Mouse (Mus musculus) left cerebral cortex, adult 2 months (tissue): ENCODE results near the gene Sacm1l. TPM values are rescaled to one million over a fixed set of nuclear protein-coding genes. Genes with fewer than 3 reads are reported as not detected.

Experiments used
- DNase-seq, 2 experiments: peaks; one replicate each; pipeline ENCODE4 v3.0.0; 2021 to 2022; ENCODE audit warnings: low spot score in 2 of 2, mixed read lengths in 1 of 2; ENCODE audit errors: extremely low spot score in 1 of 2
- H3K27ac ChIP-seq: fragments of 200-600 bp; 2 replicates; pipeline ENCODE4 v1.8.1; 2022
- H3K4me3 ChIP-seq: fragments of 200-600 bp; 2 replicates; pipeline ENCODE4 v1.8.1; 2022
- CTCF ChIP-seq: fragments of 200-600 bp; IDR thresholded peaks from 2 replicates; pipeline ENCODE4 v1.8.1; 2022; ENCODE audit warnings: antibody characterized with exemption, mild to moderate bottlenecking, moderate library complexity
- intact Hi-C: fragments of 180-260 bp; cut with DNase I; formaldehyde crosslinking; loops from one replicate; pipeline ENCODE4 v1.15.1; 2025
- total RNA-seq, 2 experiments: library from RNA; stranded (reverse); gene quantifications; 2 replicates each; pipeline ENCODE4 v1.2.3; 2021

Gene Sacm1l
- total RNA-seq, 2 experiments from 2014 or later: 62.2 to 62.3 TPM

DNA sequence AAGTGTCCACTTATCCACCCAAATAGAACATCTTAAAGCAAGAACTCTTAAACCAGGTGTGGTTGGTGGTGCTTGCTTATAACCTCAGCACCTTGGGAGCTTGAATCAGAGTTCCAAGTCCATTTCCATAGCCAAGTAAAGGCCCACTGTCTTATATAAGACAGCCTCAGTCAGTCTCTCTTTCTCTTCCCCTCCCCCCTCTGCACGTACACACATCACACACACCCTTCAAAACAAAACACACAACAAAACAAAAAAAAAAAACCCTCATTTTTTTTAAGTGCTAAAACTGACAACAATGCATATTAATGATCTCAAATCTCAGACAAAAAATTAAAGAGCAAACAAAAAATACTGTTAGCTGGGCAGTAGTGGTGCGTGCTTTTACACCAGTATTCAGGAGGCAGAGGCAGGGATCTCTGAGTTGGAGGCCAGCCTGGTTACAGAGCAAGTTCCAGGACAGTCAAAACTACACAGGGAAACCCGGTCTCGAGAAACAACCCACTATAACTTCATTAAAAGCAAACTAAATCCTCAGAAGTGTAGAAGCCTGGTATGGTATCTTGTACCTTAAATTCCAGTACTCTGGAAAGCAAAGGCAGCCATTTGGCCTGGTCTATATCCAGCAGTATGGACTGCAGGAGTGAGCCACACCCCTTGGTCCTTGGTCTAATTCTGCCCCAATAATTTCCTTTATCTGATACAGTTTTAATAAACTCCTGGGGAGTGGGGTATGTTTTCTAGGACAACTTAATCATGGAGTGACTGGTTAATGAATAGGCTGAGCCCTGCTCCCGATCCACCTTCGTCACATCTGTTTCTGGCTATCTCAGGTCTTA, 1.3 kb upstream of the Sacm1l start:
- TF ChIP-seq CTCF: no peak
- Histone ChIP-seq H3K27ac (peak overlapping the region; percentile 89), H3K4me3 (peak overlapping the region; percentile 85)
- no peak for DNase-seq
- intact Hi-C loops: loop anchor here (2.0 kb wide), 1 partner anchor 268 kb away; the partner anchor contains the start of gene Tmem158

- TF ChIP-seq CTCF: no peak
- Histone ChIP-seq H3K27ac (peak overlapping the region; percentile 89), H3K4me3 (peak overlapping the region; percentile 85)
- intact Hi-C loops: loop anchor here (2.0 kb wide), 1 partner anchor 268 kb away; the partner anchor contains the start of gene Tmem158
- peak; percentile 51 to 60 for DNase-seq
These were observed 648 bp upstream of the Sacm1l start for GRCm38 (mm10) chr9:123528926-123529295.

GRCm38 (mm10) chr9:123530158-123530475, 558 bp downstream of the Sacm1l start:
- H3K4me3 ChIP-seq: peak overlapping the region; percentile 85
- no peak for TF ChIP-seq CTCF
- no peak for DNase-seq
- intact Hi-C loops: no loop called here
- H3K27ac ChIP-seq: peak overlapping the region; percentile 87

DNA sequence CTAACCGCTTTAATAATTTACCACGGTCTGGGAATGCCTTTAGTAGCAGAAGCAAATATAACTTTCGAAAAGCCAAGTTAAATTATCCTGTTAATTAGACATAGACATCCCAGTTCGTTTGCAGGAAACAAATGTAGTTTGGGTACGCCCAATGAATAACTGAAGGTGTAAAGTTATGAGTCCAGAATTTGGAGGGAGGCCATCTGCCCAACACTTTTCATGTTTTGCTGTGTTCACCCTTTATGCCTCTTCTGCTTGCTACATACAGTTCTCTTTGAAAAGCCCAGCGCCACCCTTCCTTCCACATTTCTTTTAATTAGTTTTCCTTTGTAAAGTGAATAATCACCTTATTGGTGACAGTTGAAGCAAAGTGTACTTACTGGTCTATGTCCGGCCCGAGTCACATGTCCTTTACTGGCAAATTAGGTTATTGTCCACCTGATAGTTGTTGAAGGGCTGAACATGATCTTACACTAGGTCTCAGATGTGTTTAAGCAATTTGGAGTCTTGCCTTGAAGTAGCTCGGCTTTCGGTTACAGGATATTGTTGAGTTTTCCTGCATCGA, 1.1 kb downstream of the Sacm1l start:
- no peak overlapping the region; the same call in 1 of the 2 replicates for H3K27ac ChIP-seq
- TF ChIP-seq CTCF: no peak
- DNase-seq: no peak
- intact Hi-C loops: no loop called here
- H3K4me3 ChIP-seq: peak overlapping the region; percentile 85

DNA sequence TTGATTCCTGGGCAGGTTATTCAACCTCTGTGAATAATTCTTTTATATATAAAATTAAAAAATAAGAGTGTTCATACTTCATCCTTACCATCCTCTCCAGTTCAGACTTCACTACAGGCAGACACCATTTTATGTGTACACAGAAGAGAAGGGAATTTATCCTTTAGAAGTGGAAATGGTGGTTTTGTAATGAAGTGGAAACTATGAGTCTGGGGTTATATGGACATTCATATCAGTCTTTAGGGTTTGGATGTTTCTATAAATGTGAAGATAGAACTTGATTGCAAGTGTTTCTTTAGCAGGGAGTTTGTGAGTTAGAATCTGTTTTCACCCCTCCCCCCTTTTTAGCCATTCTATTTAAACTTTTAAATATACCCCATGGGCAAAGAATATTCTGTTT, 1.7 kb downstream of the Sacm1l start:
- no peak for DNase-seq
- intact Hi-C loops: no loop called here
- peak overlapping the region; percentile 85 for H3K4me3 ChIP-seq

GRCm38 (mm10) chr9:123536613-123537012, 7.1 kb downstream of the Sacm1l start:
- no peak for DNase-seq
- no peak for TF ChIP-seq CTCF
- intact Hi-C loops: no loop called here
- Histone ChIP-seq H3K27ac (no peak overlapping the region), H3K4me3 (no peak overlapping the region)

More for the DNA sequence above, 1.7 kb downstream of the Sacm1l start:
- no peak overlapping the region for H3K27ac ChIP-seq
- TF ChIP-seq CTCF: no peak

- TF ChIP-seq CTCF: no peak
- DNase-seq: no peak
- Histone ChIP-seq H3K4me3 (no peak overlapping the region), H3K27ac (no peak overlapping the region)
- intact Hi-C loops: no loop called here
These were observed 8.6 kb downstream of the Sacm1l start for GRCm38 (mm10) chr9:123538189-123538588.

DNA sequence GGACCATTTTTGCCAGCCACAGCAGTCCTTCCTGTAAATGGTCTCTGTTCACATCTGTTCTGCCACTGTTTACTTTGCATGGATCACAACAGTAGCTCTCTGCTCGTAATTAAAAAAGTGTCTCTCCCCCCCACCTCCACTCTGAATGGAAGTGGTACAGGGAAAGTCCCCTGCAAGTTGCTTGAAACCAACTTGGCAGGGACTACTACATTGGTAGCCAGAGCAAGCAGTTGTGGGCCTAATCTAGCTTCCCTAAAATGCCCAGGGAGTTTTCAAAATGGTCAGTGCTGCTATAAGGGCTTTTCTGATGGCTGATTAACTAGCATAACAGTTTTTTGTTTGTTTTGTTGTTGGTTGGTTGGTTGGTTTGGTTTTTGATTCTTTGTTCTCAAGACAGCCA, 9.5 kb downstream of the Sacm1l start:
- no peak for DNase-seq
- intact Hi-C loops: no loop called here
- no peak for TF ChIP-seq CTCF
- no peak overlapping the region for H3K4me3 ChIP-seq
- no peak overlapping the region for H3K27ac ChIP-seq

DNA sequence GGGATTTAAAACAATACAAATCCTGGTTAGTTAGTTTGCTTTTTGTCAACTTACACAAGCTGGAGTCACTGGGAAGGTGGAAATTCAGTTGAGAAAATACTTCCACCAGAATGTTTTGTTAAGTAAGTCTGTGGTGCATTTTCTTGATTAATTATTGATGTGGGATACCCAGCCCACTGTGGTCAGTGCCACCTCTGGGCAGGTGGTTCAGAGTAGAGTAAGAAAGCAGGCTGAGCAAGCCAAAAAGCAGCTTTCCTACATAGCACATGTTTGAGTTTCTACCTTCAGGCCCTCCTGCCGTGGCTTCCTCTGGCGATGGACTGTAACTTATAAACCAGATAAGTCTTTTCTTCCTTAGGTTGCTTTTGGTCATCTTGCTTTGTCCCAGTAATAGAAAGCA, 10.3 kb downstream of the Sacm1l start:
- intact Hi-C loops: no loop called here
- Histone ChIP-seq H3K27ac (no peak overlapping the region), H3K4me3 (no peak overlapping the region)
- TF ChIP-seq CTCF: no peak
- DNase-seq: no peak

- H3K4me3 ChIP-seq: no peak overlapping the region
- H3K27ac ChIP-seq: no peak overlapping the region
- no peak for TF ChIP-seq CTCF
- intact Hi-C loops: loop anchor here (10.0 kb wide), 1 partner anchor 150 kb away; no protein-coding TSS in a partner anchor
- no peak for DNase-seq
These were observed 25.0 kb downstream of the Sacm1l start for GRCm38 (mm10) chr9:123554599-123554998.

- TF ChIP-seq CTCF: no peak
- DNase-seq: no peak
- H3K27ac ChIP-seq: no peak overlapping the region
- H3K4me3 ChIP-seq: no peak overlapping the region
- intact Hi-C loops: no loop called here
These were observed 48.0 kb downstream of the Sacm1l start for GRCm38 (mm10) chr9:123577360-123578192.
